Mouse (Mus musculus) cerebellum, adult 2 months (tissue): ENCODE data around the gene Mast4.

Experiments
- CTCF ChIP-seq: fragments of 200-500 bp; IDR thresholded peaks from 2 replicates; pipeline ENCODE4 v1.5.1; 2011; ENCODE audit warnings: low read depth, mild to moderate bottlenecking, control low read depth, low read length, moderate library complexity, borderline replicate concordance; ENCODE audit not compliant: insufficient read depth
- POLR2A ChIP-seq: fragments of 200-500 bp; IDR thresholded peaks from 2 replicates; pipeline ENCODE4 v1.6.1; 2011; ENCODE audit warnings: low read length, control low read depth, borderline replicate concordance; ENCODE audit not compliant: insufficient read depth

- TF ChIP-seq POLR2A (no peak), CTCF (no peak)
Observed at GRCm38 (mm10) chr13:102877154-102877553, 457.1 kb downstream of the Mast4 start.
